Mouse (Mus musculus) adrenal gland, adult 2 months (tissue): ENCODE measurements around the gene Spen. TPM values are rescaled to one million over a fixed set of nuclear protein-coding genes. Genes with fewer than 3 reads are reported as not detected.
"Not testable (repeated sequence)": the region's sequence is repeated elsewhere in the genome, so short reads cannot be mapped to it uniquely, and the experiment has no call there.

Experiments used
- DNase-seq: peaks from one replicate; pipeline ENCODE4 v3.0.0; 2021
- polyA plus RNA-seq: library from polyadenylated mRNA; depleted of rRNA; stranded (reverse); fragments of >200 nt; gene quantifications from 2 replicates; pipeline ENCODE4 v1.2.3, GENCODE M21; 2012
- total RNA-seq, 2 experiments: library from RNA; stranded (reverse); gene quantifications; 2 replicates each; pipeline ENCODE4 v1.2.3; 2021

The Spen gene
- total and polyA plus RNA-seq, 3 experiments: 37.8 to 76.4 (median 55.3) TPM

DNA sequence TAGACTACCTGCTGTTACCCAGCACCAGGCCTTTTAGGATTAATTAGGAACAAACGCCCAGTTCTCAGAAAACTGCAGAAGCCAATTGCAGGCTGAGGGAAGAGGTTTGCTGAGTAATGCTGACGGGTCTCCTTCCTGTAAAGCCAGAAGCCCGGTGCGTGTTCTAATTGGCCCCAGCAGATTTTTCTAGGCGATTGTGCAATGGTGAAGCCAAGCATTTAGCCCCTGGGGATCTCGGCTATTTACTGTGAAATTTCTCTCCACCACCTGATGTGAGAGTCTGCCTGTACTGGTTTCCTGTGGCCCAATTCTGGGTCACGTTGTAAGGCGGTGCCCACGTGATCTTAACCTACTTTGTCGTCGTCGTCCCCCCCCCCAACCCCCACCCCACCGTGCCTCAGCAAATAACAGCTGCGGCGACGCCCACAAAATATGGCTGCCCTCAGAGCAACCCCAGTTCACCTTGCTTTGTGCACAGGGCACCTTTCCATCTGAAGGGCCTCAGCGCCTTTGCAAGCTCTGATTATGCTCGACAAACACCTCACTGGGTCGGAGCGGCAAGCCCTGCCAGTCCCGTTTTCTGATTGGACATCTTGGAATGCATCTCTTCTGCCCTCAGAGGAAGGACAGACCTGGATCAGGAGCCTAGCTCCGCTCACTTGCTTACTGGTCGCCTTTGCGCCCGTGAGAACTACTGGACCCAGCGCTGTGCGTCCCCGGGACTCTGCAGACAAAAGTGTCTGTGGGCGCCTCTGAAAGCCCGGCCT, 20.9 kb upstream of the Spen start:
- DNase-seq: peak; percentile 88

DNA sequence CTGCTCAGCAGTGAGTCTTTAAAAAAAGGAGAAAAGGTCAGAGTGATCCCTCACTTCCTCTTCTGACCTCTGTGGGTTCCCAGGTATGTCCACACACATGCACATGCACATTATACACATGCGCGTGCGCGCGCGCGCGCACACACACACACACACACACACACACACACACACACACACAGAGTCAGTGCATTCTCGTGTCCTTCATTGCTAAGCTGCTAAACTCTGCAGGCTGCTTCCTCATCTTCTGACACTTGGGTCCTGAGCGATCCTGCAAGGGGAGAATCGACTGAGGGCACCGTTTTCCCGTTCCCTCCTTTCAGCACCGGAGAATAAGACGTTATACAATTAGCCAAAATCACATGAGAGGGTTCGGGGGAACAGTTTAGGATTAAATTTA, 20.3 kb upstream of the Spen start:
- DNase-seq: peak; percentile 43

GRCm38 (mm10) chr4:141556163-141556562, 17.8 kb upstream of the Spen start:
- not testable (repeated sequence) for DNase-seq

- not testable (repeated sequence) for DNase-seq
These were observed 16.0 kb upstream of the Spen start for GRCm38 (mm10) chr4:141554255-141554865.

DNA sequence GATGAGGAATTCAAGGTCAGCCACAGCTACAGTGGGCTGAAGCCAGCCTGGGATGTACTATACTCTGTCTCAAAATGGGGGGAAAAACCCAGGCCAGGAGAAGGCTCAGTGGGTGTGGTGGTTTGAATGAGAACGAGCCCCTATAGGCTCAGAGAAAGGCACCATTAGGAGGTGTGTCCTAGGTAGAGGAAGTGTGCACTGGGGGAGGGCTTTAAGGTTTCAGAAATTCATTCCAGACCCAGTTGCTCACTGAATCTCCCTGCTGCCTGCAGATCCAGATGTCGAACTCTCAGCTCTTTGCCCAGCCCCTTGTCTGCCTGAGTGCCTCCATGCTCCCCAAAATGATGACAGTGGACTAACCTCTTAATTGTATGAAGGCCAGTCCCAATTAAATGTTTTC, 14.1 kb upstream of the Spen start:
- DNase-seq: no peak

GRCm38 (mm10) chr4:141547299-141547698, 8.9 kb upstream of the Spen start:
- DNase-seq: no peak

DNA sequence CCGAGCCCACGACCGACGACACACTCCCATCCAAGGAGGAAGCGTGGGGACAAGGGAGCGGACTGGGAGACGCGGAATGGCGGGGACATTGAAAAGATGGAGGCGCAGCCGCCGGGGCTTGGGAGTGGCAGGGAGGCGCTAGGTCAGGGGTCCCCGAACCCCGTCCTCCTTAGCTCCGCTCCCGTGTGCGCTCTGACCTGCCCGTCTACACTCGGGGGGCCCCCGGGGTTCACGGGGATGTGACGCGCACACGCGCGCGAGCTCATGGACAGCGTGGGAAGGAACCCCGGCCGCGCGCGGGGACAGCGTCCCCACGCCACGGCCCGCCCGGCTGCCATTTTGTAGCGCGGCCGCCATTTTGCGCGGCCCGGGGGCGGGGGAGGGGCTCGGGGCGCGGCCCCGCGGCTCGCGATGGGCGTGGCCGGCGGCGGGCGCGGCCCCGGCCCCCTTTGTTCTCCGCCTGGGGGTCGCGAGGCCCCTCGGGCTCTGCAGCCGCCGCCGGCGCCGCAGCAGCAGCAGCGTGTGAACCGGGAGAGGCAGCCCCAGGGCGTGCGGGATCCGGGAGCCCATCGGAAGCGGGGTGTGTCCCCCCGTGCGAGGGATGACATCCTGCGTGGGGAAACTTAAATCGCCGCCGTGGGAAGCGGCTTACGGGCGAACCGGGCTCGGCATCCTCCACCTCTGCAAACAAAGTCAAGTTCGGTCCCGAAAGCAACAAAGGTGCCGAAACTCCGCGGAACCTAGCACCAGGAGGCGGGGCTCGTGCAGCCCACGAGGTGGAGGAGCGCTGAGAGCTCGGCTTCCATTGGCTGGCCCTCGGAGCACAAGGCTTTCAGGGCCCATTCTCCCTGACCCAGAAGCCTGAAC, 8.2 kb upstream of the Spen start:
- DNase-seq: peak; percentile 91

- DNase-seq: peak; percentile 100
These were observed 7.4 kb upstream of the Spen start for GRCm38 (mm10) chr4:141545743-141546333.

DNA sequence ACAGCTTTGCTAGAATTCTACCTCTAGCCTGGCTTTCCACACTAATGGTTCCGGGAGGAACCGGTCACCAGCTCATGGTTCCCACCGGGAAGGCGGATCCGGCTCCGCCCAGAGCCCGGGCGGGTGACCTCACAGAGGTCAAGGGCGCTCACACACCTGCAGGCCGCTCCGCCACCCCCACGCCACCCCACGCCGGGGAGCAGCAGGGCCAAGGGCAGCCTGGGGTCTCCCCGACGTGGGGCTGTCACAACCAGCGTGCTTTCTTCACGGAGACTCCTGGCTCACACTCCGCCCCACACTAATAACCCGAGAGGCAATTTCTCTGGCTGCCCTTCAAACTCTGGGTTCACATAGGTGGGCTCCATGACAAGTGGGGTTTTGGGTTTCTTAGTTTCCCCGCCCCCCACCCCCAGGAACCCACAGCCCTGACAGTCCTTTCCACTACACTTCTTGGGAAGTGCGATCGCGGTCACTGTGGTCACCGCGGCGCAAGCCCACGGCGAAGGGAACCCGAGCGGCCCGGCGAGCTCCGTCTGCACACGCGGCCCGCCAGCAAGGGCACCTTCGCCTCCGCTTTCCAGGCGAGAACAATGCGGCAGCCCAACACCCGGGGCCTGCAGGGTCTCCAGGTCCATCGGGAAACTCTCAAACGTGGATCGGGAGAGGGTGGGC, 6.8 kb upstream of the Spen start:
- peak; percentile 88 for DNase-seq

GRCm38 (mm10) chr4:141544536-141544935, 6.1 kb upstream of the Spen start:
- no peak for DNase-seq

- DNase-seq: no peak
These were observed 5.2 kb upstream of the Spen start for GRCm38 (mm10) chr4:141543593-141543992.

GRCm38 (mm10) chr4:141541851-141542250, 3.5 kb upstream of the Spen start:
- no peak for DNase-seq

- DNase-seq: peak; percentile 13
These were observed 2.4 kb upstream of the Spen start for GRCm38 (mm10) chr4:141540844-141541243.

DNA sequence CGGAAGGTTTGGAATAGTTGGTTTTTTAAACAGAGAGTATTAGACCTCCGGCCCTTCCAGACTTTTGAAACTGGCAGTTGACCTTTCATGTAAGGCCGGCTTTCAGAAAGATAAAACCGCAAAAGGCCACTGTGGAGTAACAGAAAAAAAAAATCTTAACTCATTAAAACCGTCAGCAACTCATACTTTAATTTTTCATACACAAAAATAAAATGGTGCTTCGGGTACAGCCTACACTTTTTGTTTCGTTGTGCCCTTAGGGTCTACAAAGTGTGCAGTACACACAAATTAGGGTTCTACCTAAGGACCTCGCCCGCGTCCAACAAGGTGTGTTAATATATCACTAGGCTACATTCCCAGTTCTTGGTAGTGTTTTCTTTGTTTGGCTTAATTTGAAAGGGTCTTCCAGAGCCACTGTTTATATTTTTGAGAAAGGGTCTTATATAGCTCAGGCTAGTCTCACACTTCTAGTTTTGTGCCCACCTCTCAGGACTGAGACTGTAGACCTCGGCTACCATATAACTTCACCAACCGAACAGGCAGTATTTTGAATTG, 893 bp upstream of the Spen start:
- DNase-seq: peak; percentile 42

DNA sequence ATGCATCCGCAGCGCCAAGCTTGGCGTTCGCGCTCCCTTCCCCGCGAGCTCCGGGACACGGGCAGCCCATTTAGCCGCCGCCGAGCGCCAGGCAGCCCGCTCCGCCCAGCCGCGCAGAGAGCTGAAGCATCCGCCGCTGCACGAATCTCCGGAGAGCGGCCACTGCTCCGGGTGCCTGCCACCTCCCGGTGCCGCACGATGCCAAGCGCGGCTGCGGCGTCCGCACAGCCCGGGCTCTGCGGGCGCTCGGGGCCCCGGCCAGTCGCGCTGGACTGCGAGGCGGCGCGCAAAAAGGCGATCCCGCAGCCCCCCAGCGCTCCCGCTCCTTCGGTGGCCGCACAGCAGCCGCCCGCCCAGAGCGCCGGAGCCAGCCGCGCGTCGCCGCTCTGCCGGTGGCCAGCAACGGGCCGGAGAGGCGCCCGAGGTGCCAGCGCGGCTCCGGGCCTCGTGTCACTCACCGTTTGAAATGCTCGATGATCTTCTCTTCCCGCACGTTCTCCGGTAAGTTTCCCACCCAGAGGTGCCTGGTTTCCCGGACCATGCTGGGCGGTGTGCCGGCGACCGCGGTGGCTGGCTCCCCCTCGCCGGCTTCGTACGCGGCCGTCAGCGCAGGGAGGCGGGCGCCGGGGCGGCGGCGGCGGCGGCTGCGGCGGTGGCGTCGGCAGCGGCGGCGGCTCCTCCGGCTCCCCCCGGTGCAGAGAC, 540 bp downstream of the Spen start:
- DNase-seq: peak; percentile 69

DNA sequence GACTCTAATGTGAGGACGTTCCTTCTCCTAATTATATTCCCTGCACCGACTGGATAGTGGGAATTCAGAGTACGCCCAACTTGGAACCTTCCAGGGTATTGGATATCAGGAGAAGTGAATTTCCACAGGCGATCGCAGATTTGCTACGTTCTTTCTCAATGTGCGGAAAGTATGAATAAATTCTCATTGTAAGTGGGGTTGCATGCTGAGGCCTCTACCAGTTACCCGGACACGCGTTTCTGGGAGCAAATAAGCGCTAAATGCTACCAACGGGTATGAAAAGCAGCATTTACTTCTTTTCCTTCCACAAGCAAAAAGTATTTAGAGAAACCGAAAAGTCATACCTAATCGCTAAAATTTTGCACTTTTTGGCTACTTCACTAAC, 1.2 kb downstream of the Spen start:
- no peak for DNase-seq

GRCm38 (mm10) chr4:141536291-141537225, 1.8 kb downstream of the Spen start:
- DNase-seq: peak; percentile 85

DNA sequence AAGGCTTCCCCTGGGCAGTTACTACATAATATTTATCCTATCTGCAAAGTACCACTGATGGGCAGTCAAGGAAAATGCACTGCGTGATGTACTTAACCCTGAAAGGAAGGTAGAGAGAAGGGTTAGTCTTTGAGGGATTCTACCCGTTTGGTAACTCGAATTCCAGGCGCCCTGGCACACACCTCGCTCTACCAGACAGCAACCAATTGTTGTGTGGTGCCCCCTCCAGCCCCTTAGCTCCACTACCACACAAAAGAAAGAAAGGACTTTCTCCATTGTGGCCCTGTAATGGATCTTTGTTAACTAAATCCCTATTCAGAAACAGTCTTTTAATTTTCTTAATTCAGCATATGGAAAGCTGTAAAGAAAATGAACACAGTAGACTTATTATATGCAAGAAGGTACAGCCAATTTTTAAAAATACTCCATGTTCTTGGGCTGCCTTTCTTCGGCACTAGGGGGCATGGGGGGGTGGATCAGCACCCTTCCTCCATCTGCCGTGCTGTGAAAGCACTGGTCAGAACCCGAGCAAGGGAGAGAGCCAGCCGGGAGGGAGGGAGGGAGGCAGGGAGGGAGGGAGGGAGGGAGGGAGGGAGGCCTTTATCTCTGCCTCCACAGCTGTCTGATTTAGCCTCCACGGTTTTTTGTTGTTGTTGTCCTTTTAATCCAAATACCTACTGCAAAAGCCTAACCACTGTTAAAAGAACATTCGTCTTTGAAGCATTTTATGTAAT, 3.3 kb downstream of the Spen start:
- peak; percentile 65 for DNase-seq

DNA sequence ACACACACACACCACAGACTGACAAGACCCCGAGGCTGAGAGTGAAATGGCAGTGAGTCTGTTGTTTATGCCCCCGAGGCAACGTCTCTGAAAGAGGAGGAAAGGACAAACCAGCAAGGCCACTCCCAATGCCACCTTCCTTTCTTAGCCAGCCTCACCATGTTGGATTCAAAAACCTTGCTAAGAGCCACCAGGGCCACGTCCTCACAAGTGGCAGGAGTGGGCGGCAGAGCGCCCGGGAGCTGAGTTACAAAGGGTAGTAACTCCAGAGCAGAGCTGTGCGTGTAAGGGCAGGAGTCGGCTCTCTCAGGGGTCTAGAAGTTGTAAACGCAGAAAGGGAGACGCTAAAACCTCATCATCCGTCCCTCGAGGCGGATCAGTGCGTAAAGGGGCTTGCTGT, 7.4 kb downstream of the Spen start:
- DNase-seq: peak; percentile 55
